Mouse (Mus musculus) G1E (cell line): ENCODE results near the gene Rnf123. TPM values are rescaled to one million over a fixed set of nuclear protein-coding genes. Genes with fewer than 3 reads are reported as not detected.

Experiments
- ATAC-seq: 2 replicates; pipeline ENCODE4 v1.8.0; 2016; ENCODE audit warnings: mild to moderate bottlenecking; ENCODE audit not compliant: insufficient number of reproducible peaks, poor library complexity, low FRiP score, severe bottlenecking; ENCODE audit errors: extremely low read depth
- DNase-seq: peaks from one replicate; pipeline ENCODE4 v3.0.0; 2012; ENCODE audit warnings: low spot score
- H3K27me3 ChIP-seq: 2 replicates; pipeline ENCODE4 v1.6.1; 2012; ENCODE audit warnings: mild to moderate bottlenecking, low read length, inconsistent platforms; ENCODE audit not compliant: insufficient read depth
- H3K36me3 ChIP-seq: replicated peaks from 2 replicates; pipeline ENCODE3; 2012; ENCODE audit warnings: mild to moderate bottlenecking, inconsistent platforms
- H3K4me1 ChIP-seq: 2 replicates; pipeline ENCODE4 v1.6.1; 2012; ENCODE audit warnings: low read depth, low read length, inconsistent platforms, mixed read lengths; ENCODE audit not compliant: insufficient read depth
- H3K4me3 ChIP-seq: 2 replicates; pipeline ENCODE4 v1.5.1; 2012; ENCODE audit warnings: low read depth, mild to moderate bottlenecking, inconsistent platforms, low read length, moderate library complexity, mixed read lengths
- H3K9me3 ChIP-seq: replicated peaks from 2 replicates; pipeline ENCODE4 v1.6.1; 2012; ENCODE audit warnings: inconsistent platforms
- CTCF ChIP-seq: IDR thresholded peaks from 2 replicates; pipeline ENCODE4 v1.5.1; 2012; ENCODE audit warnings: low read depth, low read length, inconsistent platforms, mixed read lengths
- GATA1 ChIP-seq: IDR thresholded peaks from 2 replicates; pipeline ENCODE4 v1.6.1; 2012; ENCODE audit warnings: borderline replicate concordance, low read length, inconsistent platforms, mixed read lengths
- GATA2 ChIP-seq: IDR thresholded peaks from 2 replicates; pipeline ENCODE4 v1.6.1; 2012; ENCODE audit warnings: low read depth, low read length, inconsistent platforms, borderline replicate concordance
- POLR2AphosphoS5 ChIP-seq: IDR thresholded peaks from 2 replicates; pipeline ENCODE4 v1.6.1; 2012; ENCODE audit warnings: low read depth, low read length, inconsistent platforms; ENCODE audit not compliant: insufficient replicate concordance
- TAL1 ChIP-seq: conservative IDR thresholded peaks from 2 replicates; pipeline ENCODE4 v1.6.1; 2012; ENCODE audit warnings: low read depth, low read length, inconsistent platforms, mixed read lengths
- polyA plus RNA-seq: library from polyadenylated mRNA; stranded (reverse); fragments of >175 nt; gene quantifications from 2 replicates; pipeline ENCODE4 v1.2.3, GENCODE M21; 2012
- total RNA-seq, 2 experiments: library from RNA; stranded (forward) in 1 of 2; stranded (reverse) in 1 of 2; fragments of 200-1000 nt in 1 of 2; fragments of >200 nt in 1 of 2; fragmentation: Nextera tagmentation in 1 of 2; gene quantifications; 2 replicates each; pipeline ENCODE4 v1.2.3; 2014 to 2017

The Rnf123 gene
- total RNA-seq (2014; fragmentation: Nextera tagmentation): 104 and 255 TPM in 2 replicates
- total RNA-seq (2017): 18.6 and 23.5 TPM in 2 replicates
- polyA plus RNA-seq: 39.5 and 74.5 TPM in 2 replicates

GRCm38 (mm10) chr9:108082988-108083431 lies at the start of gene Rnf123:
Gene Rnf123 (minus strand): TSS chr9:108083346.
- Histone ChIP-seq H3K36me3 (peaks cover 71% of the 10 kb centered on the region), H3K4me1 (peaks cover 87% of the 10 kb centered on the region), H3K4me3 (no peak within 1 kb of the TSS; the same call in 1 of the 2 replicates), H3K27me3 (no peaks in the 10 kb centered on the region), H3K9me3 (no peaks in the 10 kb centered on the region)
- DNase-seq (no peak), ATAC-seq (no peak)
- TF ChIP-seq CTCF (no peak), GATA1 (no peak), GATA2 (no peak), TAL1 (no peak), POLR2AphosphoS5 (no peak; the same call in 1 of the 2 replicates)

GRCm38 (mm10) chr9:108132373-108132772 lies 49.2 kb upstream of the Rnf123 start:
- no peaks in the 10 kb centered on the region for H3K36me3 ChIP-seq
- no peaks in the 10 kb centered on the region for H3K9me3 ChIP-seq
- peaks cover 36% of the 10 kb centered on the region for H3K27me3 ChIP-seq
- ATAC-seq (no peak), DNase-seq (no peak)
- peaks cover 42% of the 10 kb centered on the region for H3K4me1 ChIP-seq
- TF ChIP-seq GATA1: no peak
- no peak for TF ChIP-seq TAL1
- no peak for TF ChIP-seq GATA2
- TF ChIP-seq CTCF: no peak
- TF ChIP-seq POLR2AphosphoS5: no peak
- H3K4me3 ChIP-seq: no peak overlapping the region

GRCm38 (mm10) chr9:108131502-108131901 lies 48.4 kb upstream of the Rnf123 start:
- Histone ChIP-seq H3K9me3 (no peaks in the 10 kb centered on the region), H3K4me3 (no peak overlapping the region), H3K4me1 (peaks cover 33% of the 10 kb centered on the region), H3K36me3 (no peaks in the 10 kb centered on the region), H3K27me3 (peaks cover 42% of the 10 kb centered on the region)
- no peak for ATAC-seq
- no peak for TF ChIP-seq GATA2
- TF ChIP-seq GATA1: no peak
- no peak for TF ChIP-seq POLR2AphosphoS5
- no peak for TF ChIP-seq TAL1
- TF ChIP-seq CTCF: no peak
- DNase-seq: no peak

GRCm38 (mm10) chr9:108129042-108129948 lies 46.1 kb upstream of the Rnf123 start:
- Histone ChIP-seq H3K27me3 (peaks cover 60% of the 10 kb centered on the region), H3K9me3 (no peaks in the 10 kb centered on the region), H3K4me3 (no peak overlapping the region), H3K4me1 (peaks cover 26% of the 10 kb centered on the region), H3K36me3 (no peaks in the 10 kb centered on the region)
- ATAC-seq: no peak
- TF ChIP-seq GATA2: no peak
- no peak for TF ChIP-seq CTCF
- no peak for DNase-seq

- no peak for DNase-seq
- Histone ChIP-seq H3K9me3 (no peaks in the 10 kb centered on the region), H3K4me1 (peaks cover 21% of the 10 kb centered on the region), H3K36me3 (no peaks in the 10 kb centered on the region), H3K4me3 (no peak overlapping the region), H3K27me3 (peaks cover 67% of the 10 kb centered on the region)
- ATAC-seq: no peak
- TF ChIP-seq CTCF (no peak), POLR2AphosphoS5 (no peak), GATA2 (no peak), GATA1 (no peak), TAL1 (no peak)
Observed at GRCm38 (mm10) chr9:108128248-108128647, 45.1 kb upstream of the Rnf123 start.

- TF ChIP-seq CTCF: no peak
- TF ChIP-seq GATA2: no peak
- TF ChIP-seq GATA1: no peak
- no peak for TF ChIP-seq POLR2AphosphoS5
- no peak for TF ChIP-seq TAL1
- peaks cover 74% of the 10 kb centered on the region for H3K27me3 ChIP-seq
- peaks cover 14% of the 10 kb centered on the region for H3K4me1 ChIP-seq
- no peaks in the 10 kb centered on the region for H3K9me3 ChIP-seq
- DNase-seq: no peak
- H3K36me3 ChIP-seq: no peaks in the 10 kb centered on the region
- no peak overlapping the region for H3K4me3 ChIP-seq
- ATAC-seq: no peak
Observed at GRCm38 (mm10) chr9:108126436-108127180, 43.5 kb upstream of the Rnf123 start.
